Mouse (Mus musculus) hindlimb bud, embryonic 11.5 days (tissue): Measurements from ENCODE around the gene Actr5.

Experiments
- DNase-seq: peaks from one replicate; pipeline ENCODE4 v3.0.0-alpha.2; 2012; ENCODE audit warnings: low read depth, low spot score; ENCODE audit errors: extremely low spot score

The Actr5 gene

GRCm38 (mm10) chr2:158666071-158666800 lies 41.5 kb downstream of the Actr5 start:
- no peak for DNase-seq

- no peak for DNase-seq
Observed at GRCm38 (mm10) chr2:158667022-158667670, 42.5 kb downstream of the Actr5 start.

GRCm38 (mm10) chr2:158667671-158668432 lies 43.2 kb downstream of the Actr5 start:
- no peak for DNase-seq

GRCm38 (mm10) chr2:158668433-158669010 lies 43.8 kb downstream of the Actr5 start:
- no peak for DNase-seq

GRCm38 (mm10) chr2:158669199-158670195 lies 44.8 kb downstream of the Actr5 start:
- no peak for DNase-seq

- no peak for DNase-seq
Observed at GRCm38 (mm10) chr2:158670571-158670970, 45.9 kb downstream of the Actr5 start.

GRCm38 (mm10) chr2:158672829-158673228 lies 48.1 kb downstream of the Actr5 start:
- DNase-seq, result no peak

- no peak for DNase-seq
Observed at GRCm38 (mm10) chr2:158673493-158673892, 48.8 kb downstream of the Actr5 start.

GRCm38 (mm10) chr2:158674131-158674530 lies 49.4 kb downstream of the Actr5 start:
- no peak for DNase-seq

- DNase-seq, result no peak
Observed at GRCm38 (mm10) chr2:158674759-158675158, 50.1 kb downstream of the Actr5 start.

GRCm38 (mm10) chr2:158675161-158675560 lies 50.5 kb downstream of the Actr5 start:
- no peak for DNase-seq

GRCm38 (mm10) chr2:158675907-158676533 lies 51.3 kb downstream of the Actr5 start:
- no peak for DNase-seq

- no peak for DNase-seq
Observed at GRCm38 (mm10) chr2:158677946-158678345, 53.3 kb downstream of the Actr5 start.

- no peak for DNase-seq
Observed at GRCm38 (mm10) chr2:158679091-158679490, 54.4 kb downstream of the Actr5 start.

- no peak for DNase-seq
Observed at GRCm38 (mm10) chr2:158680357-158680889, 55.7 kb downstream of the Actr5 start.

GRCm38 (mm10) chr2:158681714-158682113 lies 57.0 kb downstream of the Actr5 start:
- DNase-seq, result no peak

GRCm38 (mm10) chr2:158682344-158683037 lies 57.8 kb downstream of the Actr5 start:
- DNase-seq, result no peak

- DNase-seq, result no peak
Observed at GRCm38 (mm10) chr2:158683038-158683413, 58.3 kb downstream of the Actr5 start.

- DNase-seq, result no peak
Observed at GRCm38 (mm10) chr2:158684247-158684843, 59.7 kb downstream of the Actr5 start.
